Mouse (Mus musculus): ENCODE results near the gene Pjvk.

The Pjvk gene

GRCm38 (mm10) chr2:76667200-76667599 is 18.9 kb downstream of the Pjvk start:
- no peak for DNase-seq (ENCODE audit: extremely low spot score, low read depth, low spot score)

- no peak for DNase-seq (ENCODE audit: extremely low spot score, low read depth, low spot score)
These were observed 23.4 kb downstream of the Pjvk start for GRCm38 (mm10) chr2:76671641-76672040.

- no peak for DNase-seq (ENCODE audit: extremely low spot score, low read depth, low spot score)
These were observed 24.0 kb downstream of the Pjvk start for GRCm38 (mm10) chr2:76672134-76672745.

- DNase-seq (ENCODE audit: extremely low spot score, low read depth, low spot score), result peak; percentile 93
These were observed 24.7 kb downstream of the Pjvk start, which contains the start of gene Fkbp7 for GRCm38 (mm10) chr2:76672966-76673392. Gene Fkbp7 (minus strand): TSS chr2:76673116.

- DNase-seq (ENCODE audit: extremely low spot score, low read depth, low spot score), result no peak
These were observed 25.3 kb downstream of the Pjvk start for GRCm38 (mm10) chr2:76673472-76674081.

- DNase-seq (ENCODE audit: extremely low spot score, low read depth, low spot score), result no peak
These were observed 26.6 kb downstream of the Pjvk start, which contains the start of gene Plekha3 for GRCm38 (mm10) chr2:76674725-76675427. Gene Plekha3 (plus strand): TSS chr2:76675281.

- DNase-seq (ENCODE audit: extremely low spot score, low read depth, low spot score), result no peak
These were observed 27.2 kb downstream of the Pjvk start for GRCm38 (mm10) chr2:76675451-76675850.

- DNase-seq (ENCODE audit: extremely low spot score, low read depth, low spot score), result no peak
These were observed 27.7 kb downstream of the Pjvk start for GRCm38 (mm10) chr2:76675949-76676348.

- DNase-seq (ENCODE audit: extremely low spot score, low read depth, low spot score), result no peak
These were observed 28.3 kb downstream of the Pjvk start for GRCm38 (mm10) chr2:76676401-76677226.

GRCm38 (mm10) chr2:76682301-76682700 is 34.0 kb downstream of the Pjvk start:
- no peak for DNase-seq (ENCODE audit: extremely low spot score, low read depth, low spot score)

- no peak for DNase-seq (ENCODE audit: extremely low spot score, low read depth, low spot score)
These were observed 38.7 kb downstream of the Pjvk start for GRCm38 (mm10) chr2:76686986-76687385.

- DNase-seq (ENCODE audit: extremely low spot score, low read depth, low spot score), result no peak
These were observed 39.3 kb downstream of the Pjvk start for GRCm38 (mm10) chr2:76687608-76688007.

- no peak for DNase-seq (ENCODE audit: extremely low spot score, low read depth, low spot score)
These were observed 39.9 kb downstream of the Pjvk start for GRCm38 (mm10) chr2:76688162-76688561.

GRCm38 (mm10) chr2:76690436-76691204 is 42.3 kb downstream of the Pjvk start:
- DNase-seq (ENCODE audit: extremely low spot score, low read depth, low spot score), result no peak

- DNase-seq (ENCODE audit: extremely low spot score, low read depth, low spot score), result no peak
These were observed 45.5 kb downstream of the Pjvk start for GRCm38 (mm10) chr2:76693765-76694164.

- no peak for DNase-seq (ENCODE audit: extremely low spot score, low read depth, low spot score)
These were observed 47.0 kb downstream of the Pjvk start for GRCm38 (mm10) chr2:76695290-76695689.

- DNase-seq (ENCODE audit: extremely low spot score, low read depth, low spot score), result no peak
These were observed 53.9 kb downstream of the Pjvk start for GRCm38 (mm10) chr2:76702188-76702587.

- no peak for DNase-seq (ENCODE audit: extremely low spot score, low read depth, low spot score)
These were observed 54.5 kb downstream of the Pjvk start for GRCm38 (mm10) chr2:76702751-76703150.

- DNase-seq (ENCODE audit: extremely low spot score, low read depth, low spot score), result no peak
These were observed 57.4 kb downstream of the Pjvk start for GRCm38 (mm10) chr2:76705655-76706054.

Data from hindlimb bud, embryonic 11.5 days (tissue).